Mouse (Mus musculus): ENCODE data around the gene Rab32. TPM values are rescaled to one million over a fixed set of nuclear protein-coding genes. Genes with fewer than 3 reads are reported as not detected.

Rab32 gene
- polyA plus RNA-seq (2012; rRNA removed; ENCODE audit: low replicate concordance), result 16.7 and 25.7 TPM in 2 replicates

DNA sequence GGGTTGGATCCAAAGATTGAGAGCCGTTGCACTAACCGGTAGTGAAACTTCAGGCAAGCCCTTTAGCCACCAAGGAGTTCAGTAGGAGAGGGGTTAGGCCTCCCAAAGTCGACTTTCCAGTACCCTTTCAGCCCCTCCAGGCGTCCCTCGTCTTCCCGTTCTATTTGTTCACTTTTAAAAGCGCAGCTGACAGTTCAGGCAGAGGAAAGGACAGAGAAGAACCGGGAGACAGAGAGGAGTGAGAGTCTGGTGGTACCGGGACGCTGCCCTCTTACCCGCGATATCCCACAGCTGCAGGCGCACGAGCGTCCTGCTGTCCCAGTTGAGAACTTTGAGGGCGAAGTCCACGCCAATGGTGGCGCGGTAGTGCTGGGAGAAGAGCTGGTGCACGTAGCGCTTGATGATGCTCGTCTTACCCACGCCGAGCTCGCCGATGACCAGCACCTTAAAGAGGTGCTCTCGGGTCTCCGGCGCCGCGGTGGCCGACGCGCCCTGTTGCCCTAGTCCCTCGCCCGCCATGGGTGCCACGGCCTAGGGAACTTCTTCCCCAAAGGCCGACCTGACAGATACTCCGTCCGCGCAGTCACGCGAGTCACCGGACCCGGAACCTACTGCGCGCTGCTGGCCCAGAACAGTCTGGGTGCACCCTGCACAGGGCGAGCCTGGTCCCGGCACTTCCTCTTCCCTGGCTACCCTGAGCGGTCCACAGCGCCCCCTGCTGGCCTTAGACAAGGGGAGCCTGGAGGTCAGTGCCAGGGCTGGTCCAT, at the start of gene Rab32:
Rab32 (minus strand) TSS at position 696 of the 767 bp plus-strand sequence.

Other genes with a start within 250 kb of the Rab32 start
- gene Adgb, start 85.9 kb downstream of the Rab32 start, polyA plus RNA-seq (2012; rRNA removed; ENCODE audit: low replicate concordance), result 0.19 TPM in 2 replicates
- not detected in 2 replicates for gene Gm10944, start 123.1 kb upstream of the Rab32 start, polyA plus RNA-seq (2012; rRNA removed; ENCODE audit: low replicate concordance)